Mouse (Mus musculus): Measurements from ENCODE around the gene Klk1b3. TPM values are rescaled to one million over a fixed set of nuclear protein-coding genes. Genes with fewer than 3 reads are reported as not detected.
"Not testable (repeated sequence)": the region's sequence is repeated elsewhere in the genome, so short reads cannot be mapped to it uniquely, and the experiment has no call there.

Gene Klk1b3
- total RNA-seq (2015) = not detected in 2 replicates
- total RNA-seq (2017) = not detected in 2 replicates

DNA sequence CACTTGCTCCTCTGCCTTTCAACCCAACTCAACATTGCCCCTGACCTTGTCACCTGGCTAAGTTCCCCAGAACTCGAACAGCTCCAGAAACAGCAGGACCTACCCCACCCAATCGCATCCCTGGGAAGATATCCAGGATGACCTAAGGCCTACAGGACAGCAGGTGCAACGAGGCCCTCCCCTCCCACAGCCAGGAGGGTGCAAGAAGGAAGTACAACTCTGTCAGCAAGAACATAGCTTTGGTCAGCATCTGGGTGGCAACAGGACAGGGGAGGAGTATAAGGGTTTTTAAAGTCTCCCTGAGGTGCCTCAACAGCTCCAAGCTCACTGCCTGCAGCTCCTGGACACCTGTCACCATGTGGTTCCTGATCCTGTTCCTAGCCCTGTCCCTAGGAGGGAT lies at the start of gene Klk1b3:
TSS of gene Klk1b3 (plus strand) at position 301 of the 400 bp plus-strand sequence.
- no peak for ATAC-seq (ENCODE audit: poor library complexity, severe bottlenecking)

DNA sequence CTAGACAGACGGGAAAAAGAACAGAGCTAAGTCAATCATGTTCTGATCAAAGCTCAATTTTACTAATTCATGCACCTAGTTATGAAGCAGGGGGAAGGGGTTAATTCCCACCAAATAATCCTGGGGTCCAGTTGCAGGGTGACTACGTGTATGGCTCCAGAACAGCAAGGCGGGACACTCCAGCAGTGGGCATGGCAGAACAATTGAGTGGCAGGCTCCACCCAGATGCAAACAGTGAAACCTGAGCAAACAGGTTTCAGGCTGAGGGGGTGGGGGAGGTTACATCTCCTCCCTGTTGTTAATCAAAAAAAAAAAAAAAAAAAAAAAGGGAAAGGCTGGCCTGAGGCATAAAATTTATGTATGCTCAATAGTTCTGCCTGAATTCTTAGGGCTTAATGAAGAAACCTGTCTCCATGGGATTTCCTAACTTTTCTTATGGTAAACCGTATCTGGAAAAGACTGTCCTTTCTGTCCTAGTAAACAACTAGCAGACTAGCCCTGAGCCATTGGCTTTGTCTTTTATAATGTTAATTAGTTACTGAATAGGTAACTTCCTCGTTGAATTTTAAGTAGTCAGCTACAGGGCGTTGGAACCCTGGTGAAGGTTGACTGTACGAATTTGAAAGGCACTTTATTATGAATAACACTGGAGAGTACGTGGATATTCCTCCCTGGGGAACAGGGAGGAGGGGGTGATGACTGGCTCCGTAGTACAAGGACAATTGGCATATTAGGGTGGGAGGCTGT lies 18.5 kb upstream of the Klk1b3 start:
- ATAC-seq (ENCODE audit: poor library complexity, severe bottlenecking) = no peak

DNA sequence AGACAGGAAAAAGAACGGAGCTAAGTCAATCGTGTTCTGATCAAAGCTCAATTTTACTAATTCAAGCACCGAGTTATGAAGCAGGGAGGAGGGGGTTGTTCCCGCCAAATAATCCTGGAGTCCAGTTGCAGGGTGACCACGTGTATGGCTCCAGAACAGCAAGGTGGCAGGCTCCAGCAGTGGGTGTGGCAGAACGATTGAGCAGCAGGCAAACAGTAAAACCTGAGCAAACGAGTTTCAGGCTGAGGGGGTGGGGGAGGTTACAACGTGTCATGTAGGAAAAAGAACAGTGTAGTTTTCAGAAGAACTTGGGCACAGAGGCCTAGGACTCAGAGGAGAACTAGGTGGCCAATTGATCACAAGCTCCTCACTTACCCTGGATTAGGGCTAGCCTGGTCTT lies 11.5 kb upstream of the Klk1b3 start:
- ATAC-seq (ENCODE audit: poor library complexity, severe bottlenecking) = not testable (repeated sequence)

DNA sequence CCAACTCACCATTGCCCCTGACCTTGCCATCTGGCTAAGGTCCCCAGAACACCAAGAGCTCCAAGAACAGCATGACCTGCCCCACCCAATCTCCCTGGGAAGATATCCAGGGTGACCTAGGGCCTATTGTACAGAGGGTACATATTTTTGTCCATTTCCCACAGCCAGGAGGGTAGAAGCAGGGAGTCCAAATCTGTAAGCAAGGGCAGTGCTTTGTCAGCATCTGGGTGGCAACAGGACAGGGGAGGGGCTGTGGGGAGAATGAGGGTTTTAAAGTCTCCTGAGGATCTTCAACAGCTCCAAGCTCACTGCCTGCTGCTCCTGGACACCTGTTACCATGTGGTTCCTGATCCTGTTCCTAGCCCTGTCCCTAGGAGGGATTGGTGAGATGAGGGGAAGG lies 10.1 kb upstream of the Klk1b3 start, which contains the start of gene Klk1b24:
TSS of gene Klk1b24 (plus strand) at position 301 of the 400 bp plus-strand sequence.
- not testable (repeated sequence) for ATAC-seq (ENCODE audit: poor library complexity, severe bottlenecking)

DNA sequence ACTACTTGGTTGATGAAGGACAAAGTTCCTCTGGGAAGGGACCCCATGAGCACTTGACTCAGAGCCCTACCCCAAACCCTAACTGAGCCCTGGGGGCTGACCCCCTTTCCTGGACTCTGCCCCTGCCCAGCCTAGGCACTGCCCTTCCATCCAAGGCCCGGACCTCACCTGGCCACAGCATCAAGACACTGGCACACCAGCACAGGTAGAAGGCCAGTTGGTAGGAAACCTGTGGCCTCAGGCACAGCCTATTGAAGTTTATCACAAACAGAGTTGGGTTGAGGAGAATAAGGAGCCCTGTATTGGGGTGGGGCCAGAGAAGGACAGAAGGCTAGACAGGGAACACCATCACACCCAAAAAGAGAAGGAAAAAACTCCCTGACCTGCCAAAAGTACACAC lies 4.5 kb upstream of the Klk1b3 start:
- ATAC-seq (ENCODE audit: poor library complexity, severe bottlenecking) = not testable (repeated sequence)

DNA sequence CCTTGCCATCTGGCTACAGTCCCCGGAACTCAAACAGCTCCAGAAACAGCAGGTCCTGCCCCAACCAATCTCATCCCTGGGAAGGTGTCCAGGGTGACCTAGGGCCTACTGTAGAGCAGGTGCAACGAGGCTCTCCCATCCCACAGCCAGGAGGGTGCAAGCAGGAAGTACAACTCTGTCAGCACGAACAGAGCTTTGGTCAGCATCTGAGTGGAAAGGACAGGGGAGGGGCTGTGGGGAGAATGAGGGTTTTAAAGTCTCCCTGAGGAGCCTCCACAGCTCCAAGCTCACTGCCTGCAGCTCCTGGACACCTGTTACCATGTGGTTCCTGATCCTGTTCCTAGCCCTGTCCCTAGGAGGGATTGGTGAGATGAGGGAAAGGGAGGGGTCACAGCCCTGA lies 9.1 kb downstream of the Klk1b3 start, which contains the start of gene Klk1b4:
TSS of gene Klk1b4 (plus strand) at position 301 of the 400 bp plus-strand sequence.
- ATAC-seq (ENCODE audit: poor library complexity, severe bottlenecking) = not testable (repeated sequence)

DNA sequence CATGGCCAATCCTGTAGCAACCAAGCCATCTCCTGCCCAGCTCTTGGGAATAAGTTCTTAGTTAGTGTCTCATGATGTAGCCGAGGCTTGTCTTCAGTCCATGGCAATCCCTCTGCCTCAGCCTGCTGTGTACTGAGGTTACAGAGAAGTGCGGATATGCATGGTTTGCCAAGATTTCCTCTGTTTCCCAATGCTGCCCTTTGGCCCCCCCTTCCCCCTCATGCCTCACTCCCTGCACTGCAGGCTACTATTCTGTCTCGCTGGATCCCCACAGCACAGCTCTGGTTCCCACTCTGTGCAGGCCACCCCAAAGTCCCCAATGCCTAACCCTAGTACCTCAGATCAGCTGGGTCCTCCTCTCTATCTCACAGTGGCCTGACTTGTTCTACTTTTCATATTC lies 10.3 kb downstream of the Klk1b3 start:
- no peak for ATAC-seq (ENCODE audit: poor library complexity, severe bottlenecking)

DNA sequence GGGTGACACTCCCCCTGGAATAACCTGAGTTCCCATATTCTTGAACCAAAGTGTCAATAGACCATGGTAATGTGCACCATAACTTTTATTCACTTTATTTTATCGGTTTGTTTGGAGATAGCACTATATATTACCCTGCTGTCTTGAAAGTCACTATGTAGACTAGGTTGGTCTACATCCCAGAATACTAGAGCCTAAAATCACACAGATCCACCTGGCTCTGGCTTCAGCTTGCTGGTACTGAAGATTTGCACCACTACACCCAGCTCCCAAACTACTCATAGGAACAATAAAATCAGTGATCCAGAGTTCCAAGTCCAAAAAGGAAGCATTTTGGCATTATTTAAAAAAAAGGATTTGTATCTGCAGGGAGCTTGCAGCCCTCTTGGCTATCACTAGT lies 17.7 kb downstream of the Klk1b3 start, which contains the start of gene Klk1b5:
TSS of gene Klk1b5 (plus strand) at position 301 of the 400 bp plus-strand sequence.
- no peak for ATAC-seq (ENCODE audit: poor library complexity, severe bottlenecking)

DNA sequence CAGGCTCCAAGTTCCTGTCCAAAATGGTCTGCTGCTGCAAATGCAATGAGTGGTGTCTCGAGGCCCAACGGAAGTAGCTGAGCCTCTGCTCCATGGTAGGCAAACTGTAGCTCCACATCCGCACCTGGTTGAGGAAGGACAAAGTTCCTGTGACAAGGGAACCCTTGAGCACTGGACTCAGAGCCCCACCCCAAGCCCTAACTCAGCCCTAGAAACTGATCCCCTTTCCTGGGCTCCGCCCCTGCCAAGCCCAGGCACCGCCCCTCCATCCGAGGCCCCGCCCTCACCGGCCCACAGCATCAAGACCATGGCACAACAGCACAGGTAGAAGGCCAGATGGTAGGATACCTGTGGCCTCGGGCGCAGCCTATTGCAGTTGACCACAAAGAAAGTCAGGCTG lies 23.6 kb downstream of the Klk1b3 start:
- ATAC-seq (ENCODE audit: poor library complexity, severe bottlenecking) = not testable (repeated sequence)

DNA sequence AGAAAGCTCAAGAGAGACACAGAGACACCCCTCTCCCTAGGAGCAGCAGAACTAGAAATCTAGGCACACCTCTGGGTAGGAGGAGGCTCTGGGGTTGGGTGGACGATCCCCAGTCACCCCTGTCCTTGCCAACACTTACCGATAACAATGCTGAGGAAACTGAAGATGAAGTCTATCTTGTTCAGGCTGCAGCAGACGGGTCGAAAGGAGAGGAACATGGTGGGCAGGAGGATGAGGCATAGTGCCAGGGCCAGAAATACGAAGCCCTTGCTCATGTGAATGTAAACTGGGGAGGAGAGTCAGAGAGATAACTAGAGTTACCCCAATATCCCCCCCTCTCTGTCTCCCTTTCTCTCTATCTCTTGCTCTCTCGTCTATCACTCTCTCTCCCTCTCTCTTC lies 24.3 kb downstream of the Klk1b3 start:
- not testable (repeated sequence) for ATAC-seq (ENCODE audit: poor library complexity, severe bottlenecking)

DNA sequence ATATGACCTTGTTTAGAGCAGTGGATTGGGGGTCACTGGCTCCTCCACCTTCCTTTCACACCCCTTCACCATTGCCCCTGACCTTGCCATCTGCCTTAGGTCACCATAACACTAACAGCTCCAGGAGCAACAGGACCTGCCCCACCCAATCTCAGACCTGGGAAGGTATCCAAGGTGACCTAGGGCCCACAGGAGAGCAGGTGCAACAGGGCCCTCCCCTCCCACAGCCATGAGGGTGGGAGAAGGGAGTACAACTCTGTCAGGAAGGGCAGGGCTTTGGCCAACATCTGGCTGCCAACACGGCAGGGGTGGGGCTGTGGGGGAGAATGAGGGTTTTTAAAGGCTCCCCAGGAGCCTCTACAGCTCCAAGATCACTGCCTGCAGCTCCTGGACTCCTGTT lies 27.1 kb downstream of the Klk1b3 start, which contains the start of gene Klk1:
TSS of gene Klk1 (plus strand) at position 285 of the 400 bp plus-strand sequence.
- no peak for ATAC-seq (ENCODE audit: poor library complexity, severe bottlenecking)

DNA sequence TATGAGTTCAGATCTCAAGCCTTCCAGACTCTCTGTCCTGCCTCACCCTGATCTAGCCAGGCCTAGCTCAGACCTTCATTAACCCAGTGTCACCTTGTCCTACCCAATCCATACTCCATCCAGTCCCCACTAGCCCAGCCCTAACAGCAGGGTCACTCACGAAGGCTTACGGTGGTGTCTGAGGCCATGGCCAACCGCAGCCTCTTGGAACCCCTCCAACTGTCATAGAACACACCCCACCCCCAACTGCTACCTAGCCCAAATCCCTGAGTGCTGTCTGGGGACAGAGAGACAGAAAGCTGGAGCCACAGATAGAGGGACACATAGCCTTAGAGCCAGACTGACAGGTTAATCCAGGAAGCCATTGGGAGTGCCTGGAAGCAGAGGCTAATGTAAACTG lies 37.9 kb downstream of the Klk1b3 start, which contains the start of gene Gm36864:
TSS of gene Gm36864 (plus strand) at position 269 of the 400 bp plus-strand sequence.
- no peak for ATAC-seq (ENCODE audit: poor library complexity, severe bottlenecking)

DNA sequence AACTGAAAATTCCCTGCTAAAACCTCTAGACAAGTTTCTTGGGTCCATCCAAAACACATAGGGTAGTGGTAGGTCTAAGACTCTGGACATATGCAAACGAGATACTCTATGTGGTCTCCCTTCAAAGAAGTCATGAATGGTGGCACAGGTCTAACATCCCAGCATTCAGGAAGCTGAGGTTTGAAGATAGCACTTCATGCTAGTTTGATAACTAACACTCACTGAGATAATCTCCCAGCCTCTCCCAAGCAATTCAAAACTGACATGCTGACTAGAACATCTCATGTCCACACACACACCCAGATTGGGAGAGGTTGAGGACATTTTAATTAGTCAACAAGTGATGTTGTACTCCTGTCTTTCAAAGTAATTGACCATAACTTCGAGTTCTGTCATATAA lies 41.9 kb downstream of the Klk1b3 start:
- no peak for ATAC-seq (ENCODE audit: poor library complexity, severe bottlenecking)

DNA sequence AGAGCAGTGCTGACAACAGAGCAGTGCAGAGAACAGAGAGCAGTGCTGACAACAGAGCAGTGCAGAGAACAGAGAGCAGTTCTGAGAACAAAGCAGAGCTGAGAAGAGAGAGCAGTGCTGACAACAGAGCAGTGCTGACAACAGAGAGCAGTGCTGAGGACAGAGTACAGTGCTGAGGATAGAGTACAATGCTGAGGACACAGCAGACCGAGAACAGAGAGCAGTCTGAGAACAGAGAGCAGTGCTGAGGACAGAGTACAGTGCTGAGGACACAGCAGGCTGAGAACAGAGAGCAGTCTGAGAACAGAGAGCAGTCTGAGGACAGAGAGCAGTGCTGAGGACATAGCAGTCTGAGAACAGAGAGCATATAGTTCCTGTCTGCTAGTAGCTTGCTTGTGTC lies 42.7 kb downstream of the Klk1b3 start:
- ATAC-seq (ENCODE audit: poor library complexity, severe bottlenecking) = no peak

DNA sequence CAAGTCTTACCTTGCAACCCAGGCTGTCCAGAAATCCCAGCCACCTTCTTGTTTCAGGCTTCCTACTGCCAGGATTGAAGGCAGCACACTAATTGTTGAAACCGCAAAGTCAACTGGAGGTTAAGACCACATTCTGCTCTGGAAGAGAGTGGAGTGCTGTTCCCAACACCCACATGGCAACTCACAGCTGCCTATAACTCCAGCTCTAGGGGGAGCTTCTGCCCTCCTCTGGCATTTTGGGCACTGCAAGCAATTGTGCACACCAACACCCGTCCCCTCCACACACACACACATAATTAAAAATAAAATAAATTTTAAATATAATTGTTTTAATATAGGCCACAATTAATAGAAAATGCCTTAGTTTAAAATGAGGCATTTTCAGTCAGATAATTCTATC lies 43.2 kb downstream of the Klk1b3 start:
- ATAC-seq (ENCODE audit: poor library complexity, severe bottlenecking) = no peak

DNA sequence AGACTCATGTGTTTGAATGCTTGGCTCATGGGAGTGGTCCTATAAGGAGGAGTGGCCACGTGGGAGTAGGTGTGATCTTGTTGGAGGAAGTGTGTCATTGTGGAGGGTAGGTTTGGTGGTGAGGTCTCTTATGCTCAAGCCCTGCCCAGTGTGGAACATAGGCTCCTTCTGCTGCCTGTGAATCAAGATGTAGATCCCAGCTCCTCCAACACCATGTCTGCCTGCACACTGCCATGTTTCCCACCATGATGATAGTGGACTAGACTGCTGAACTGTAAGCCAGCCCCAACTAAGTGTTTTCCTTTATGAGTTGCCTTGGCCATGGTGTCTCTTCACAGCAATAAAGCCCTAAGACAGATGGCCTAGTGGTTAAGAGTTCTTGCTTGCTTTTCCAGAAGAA lies 46.1 kb downstream of the Klk1b3 start:
- no peak for ATAC-seq (ENCODE audit: poor library complexity, severe bottlenecking)

DNA sequence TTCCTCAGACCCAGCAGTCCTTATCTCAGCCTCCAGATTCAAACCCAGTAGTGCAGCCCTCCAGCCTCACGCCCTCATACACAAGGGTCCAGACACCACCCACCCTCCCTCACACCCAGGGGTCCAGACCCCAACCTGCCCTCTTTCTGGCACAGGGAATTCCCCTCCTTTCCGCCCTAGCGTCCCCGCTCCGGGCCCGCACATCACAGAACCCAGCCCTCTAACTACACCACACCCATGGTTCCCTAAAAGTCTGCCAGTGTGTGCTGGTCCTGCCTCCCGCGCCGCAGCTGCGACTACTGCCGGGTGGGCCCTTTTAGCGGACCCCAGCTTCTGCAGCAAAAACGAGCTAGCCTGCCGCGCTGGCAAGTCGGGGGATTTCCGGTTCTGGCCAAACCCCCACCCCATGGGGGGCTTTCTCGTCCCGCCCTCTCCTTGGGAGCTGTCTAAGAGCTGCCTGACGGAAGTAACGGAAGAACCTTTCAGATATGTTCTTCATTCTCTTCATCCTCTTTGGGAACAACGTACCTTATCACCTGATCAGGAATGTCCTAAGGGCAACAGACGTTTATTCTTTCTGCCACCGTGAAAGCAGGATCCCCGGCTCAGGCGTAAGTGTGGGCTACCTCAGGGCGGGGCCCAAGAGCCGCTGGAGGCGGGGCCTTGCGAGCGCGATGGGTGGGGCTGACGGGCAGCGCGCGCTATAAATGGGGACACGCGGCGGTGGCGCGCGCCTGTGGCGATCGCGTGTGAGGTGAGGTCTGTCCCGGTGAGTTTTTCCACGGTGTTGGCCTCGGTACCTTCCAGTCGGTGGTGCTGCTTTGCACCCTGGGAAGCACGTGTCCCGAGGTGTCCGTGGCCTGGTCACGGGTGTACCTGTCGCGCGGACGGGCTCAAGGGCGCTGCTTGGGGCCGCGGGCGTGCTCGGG lies 48.3 kb downstream of the Klk1b3 start, which contains the start of the genes 1700028J19Rik and 2410002F23Rik:
TSS of gene 1700028J19Rik (minus strand) at position 641 of the 929 bp plus-strand sequence.
TSS of gene 2410002F23Rik (plus strand) at position 668 of the 929 bp plus-strand sequence.
- ATAC-seq (ENCODE audit: poor library complexity, severe bottlenecking) = peak; percentile 95

DNA sequence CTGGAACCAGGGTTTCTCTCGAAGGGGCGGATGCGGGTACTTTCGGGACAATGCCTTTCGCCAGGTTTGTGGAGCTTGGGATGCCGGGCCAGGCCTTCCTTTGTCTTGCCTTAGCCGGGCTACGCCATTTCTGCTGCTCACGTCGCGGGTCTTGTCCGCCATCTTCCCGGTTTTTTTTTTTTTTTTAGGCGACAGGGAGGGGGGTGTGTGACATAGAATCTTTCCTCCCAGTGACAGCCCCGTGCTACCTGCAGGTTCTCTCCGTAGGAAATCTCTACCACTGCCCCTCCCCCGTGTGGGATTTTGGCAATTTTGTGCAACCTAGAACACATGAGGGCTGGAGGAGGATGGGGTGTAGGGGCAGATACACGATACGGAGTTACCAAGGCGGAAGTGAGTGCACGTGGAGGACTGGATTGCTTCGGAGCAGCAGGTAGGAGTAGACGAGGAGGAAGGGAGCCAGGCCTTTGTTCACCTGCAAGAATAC lies 49.0 kb downstream of the Klk1b3 start:
- ATAC-seq (ENCODE audit: poor library complexity, severe bottlenecking) = peak; percentile 22

DNA sequence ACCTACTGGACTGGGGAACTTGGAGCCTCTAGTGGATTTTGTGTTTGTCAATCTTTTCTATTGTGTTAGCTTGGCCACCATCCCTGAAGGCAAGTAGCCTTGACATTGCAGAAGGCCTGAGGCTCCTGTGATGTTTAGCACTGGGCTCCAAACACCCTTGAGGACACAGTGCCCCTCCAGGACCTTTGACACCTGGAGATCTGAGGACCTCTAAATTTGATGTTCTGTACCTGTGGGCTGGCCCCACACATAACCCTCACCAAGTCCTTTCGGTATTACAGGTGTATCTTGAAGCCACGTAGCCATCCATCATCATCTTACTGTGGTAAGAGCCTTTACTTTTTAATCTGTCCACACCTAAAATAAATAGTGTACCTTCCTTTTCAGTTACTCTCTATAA lies 50.0 kb downstream of the Klk1b3 start:
- ATAC-seq (ENCODE audit: poor library complexity, severe bottlenecking) = no peak

DNA sequence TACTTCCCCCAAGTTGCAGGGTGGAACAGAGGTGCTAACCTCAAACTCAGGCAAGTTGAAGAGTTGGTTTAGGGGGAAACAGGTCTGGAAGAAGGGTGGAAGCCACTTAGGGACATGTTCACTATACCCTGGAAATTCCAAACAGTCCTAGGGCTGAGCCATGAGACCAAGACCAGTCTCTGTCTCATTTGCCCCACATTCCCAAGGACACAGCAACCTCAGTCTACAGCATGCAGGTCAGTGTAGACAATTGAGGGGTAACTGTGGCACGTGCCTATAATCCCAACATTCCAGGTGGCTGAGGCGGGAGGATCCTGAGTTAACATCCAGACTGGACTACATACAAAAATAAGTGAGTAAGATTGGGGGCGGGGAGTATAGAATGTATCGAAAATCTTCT lies 51.3 kb downstream of the Klk1b3 start:
- no peak for ATAC-seq (ENCODE audit: poor library complexity, severe bottlenecking)

DNA sequence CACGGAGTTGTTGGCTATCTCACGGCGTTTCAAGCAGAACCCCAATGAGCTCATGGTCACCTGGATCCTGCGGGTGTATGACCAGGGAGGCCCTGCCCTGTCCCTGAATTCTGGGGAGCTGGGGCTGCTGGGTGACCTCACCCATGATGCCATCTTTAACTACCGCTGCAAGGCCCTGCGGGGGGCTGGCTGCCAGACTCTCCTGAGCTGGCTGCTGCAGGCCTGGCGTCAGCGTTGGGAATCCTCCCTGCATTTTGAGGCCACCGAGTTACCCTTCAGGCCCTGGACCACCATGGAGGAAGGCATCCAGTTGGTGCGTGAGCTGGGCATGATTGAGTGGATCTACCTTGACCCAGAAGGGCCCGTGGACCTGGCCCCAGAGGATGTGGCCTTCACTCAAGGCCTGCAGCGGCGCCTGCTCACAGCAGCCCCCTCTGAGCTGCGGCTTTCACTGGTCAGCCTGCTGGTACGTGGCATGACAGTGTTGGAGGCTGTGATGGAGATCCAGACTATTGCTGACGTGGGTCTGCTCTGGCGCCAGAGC lies 52.8 kb downstream of the Klk1b3 start:
- ATAC-seq (ENCODE audit: poor library complexity, severe bottlenecking) = not testable (repeated sequence)
